Mouse (Mus musculus): ENCODE data around the gene Dmp1. TPM values are rescaled to one million over a fixed set of nuclear protein-coding genes. Genes with fewer than 3 reads are reported as not detected.

Dmp1 gene
- total RNA-seq, 1 experiment from 2014 or later: not detected

GRCm38 (mm10) chr5:104251811-104252210 is 49.4 kb downstream of the Dmp1 start:
- no peak for ATAC-seq (ENCODE audit: extremely low read depth, insufficient number of reproducible peaks, low FRiP score, poor library complexity, severe bottlenecking)

GRCm38 (mm10) chr5:104256585-104256984 is 54.2 kb downstream of the Dmp1 start:
- no peak for ATAC-seq (ENCODE audit: extremely low read depth, insufficient number of reproducible peaks, low FRiP score, poor library complexity, severe bottlenecking)

- ATAC-seq (ENCODE audit: extremely low read depth, insufficient number of reproducible peaks, low FRiP score, poor library complexity, severe bottlenecking): no peak
Observed at GRCm38 (mm10) chr5:104261908-104262461, 59.6 kb downstream of the Dmp1 start.

GRCm38 (mm10) chr5:104263014-104263776 is 60.8 kb downstream of the Dmp1 start:
- no peak for ATAC-seq (ENCODE audit: extremely low read depth, insufficient number of reproducible peaks, low FRiP score, poor library complexity, severe bottlenecking)

Other genes starting within 250 kb of the Dmp1 start
- gene Hsd17b13, start 225.2 kb upstream of the Dmp1 start, total RNA-seq (2017): 0.35 and 0.74 TPM in 2 replicates
- 90.4 and 105 TPM in 2 replicates for gene Hsd17b11, start 180.7 kb upstream of the Dmp1 start, total RNA-seq (2017)
- gene Nudt9, start 156.3 kb upstream of the Dmp1 start, total RNA-seq (2017): 29.7 and 32.3 TPM in 2 replicates
- not detected in 2 replicates for gene Gm17660, start 125.0 kb upstream of the Dmp1 start, total RNA-seq (2017)
- gene Sparcl1, start 88.9 kb upstream of the Dmp1 start, total RNA-seq (2017): 0.61 TPM in 1 of 2 replicates, not detected in the other
- gene Dspp, start 31.9 kb upstream of the Dmp1 start, total RNA-seq (2017): not detected in 2 replicates
- gene Ibsp, start 96.6 kb downstream of the Dmp1 start, total RNA-seq (2017): not detected in 2 replicates
- not detected in 2 replicates for gene Mepe, start 122.7 kb downstream of the Dmp1 start, total RNA-seq (2017)
- gene Spp1, start 232.5 kb downstream of the Dmp1 start, total RNA-seq (2017): 2.1 and 2.9 TPM in 2 replicates